Mouse (Mus musculus) heart, adult 2 months (tissue): Measurements from ENCODE around the gene Syt16.

ENCODE experiments used
- CTCF ChIP-seq: fragments of 200-600 bp; IDR thresholded peaks from 2 replicates; pipeline ENCODE4 v1.8.1; 2022; ENCODE audit warnings: antibody characterized with exemption, mild to moderate bottlenecking, moderate library complexity
- EP300 ChIP-seq: fragments of 200-500 bp; IDR thresholded peaks from 2 replicates; pipeline ENCODE4 v1.6.1; 2011; ENCODE audit warnings: low read depth, low read length, control low read depth; ENCODE audit not compliant: insufficient read depth
- POLR2A ChIP-seq: fragments of 200-500 bp; IDR thresholded peaks from 2 replicates; pipeline ENCODE4 v1.6.1; 2011; ENCODE audit warnings: mild to moderate bottlenecking, low read depth, low read length, control low read depth; ENCODE audit not compliant: insufficient read depth

GRCm38 (mm10) chr12:74009448-74009911 is 12.0 kb downstream of the Syt16 start:
- TF ChIP-seq CTCF: peak; percentile 93
- TF ChIP-seq POLR2A: no peak
- TF ChIP-seq EP300: 0 out of 2 replicates have a peak, but pooled peaks have one; percentile 27
